Mouse (Mus musculus) heart, embryonic 16.5 days (tissue): Measurements from ENCODE around the gene Srrm3. TPM values are rescaled to one million over a fixed set of nuclear protein-coding genes. Genes with fewer than 3 reads are reported as not detected.

Source experiments
- ATAC-seq: fragments of 200-750 bp; cut with Nextera tagmentation; replicated peaks from 2 replicates; pipeline ENCODE4 v1.8.0; 2017; ENCODE audit warnings: moderate number of reproducible peaks; ENCODE audit not compliant: insufficient read depth, low FRiP score; ENCODE audit errors: extremely low read depth
- H3K27ac ChIP-seq: fragments of 300-500 bp; sonication (generic); 2 replicates; pipeline ENCODE4 v1.5.1; 2014; ENCODE audit warnings: mild to moderate bottlenecking, low read length, control low read depth, moderate library complexity
- H3K27me3 ChIP-seq: fragments of 300-500 bp; sonication (generic); 2 replicates; pipeline ENCODE4 v1.6.1; 2014; ENCODE audit warnings: low read length, mixed read lengths; ENCODE audit not compliant: control insufficient read depth, insufficient read depth
- H3K36me3 ChIP-seq: fragments of 300-500 bp; sonication (generic); 2 replicates; pipeline ENCODE4 v1.6.1; 2014; ENCODE audit not compliant: control insufficient read depth, insufficient read depth
- H3K4me1 ChIP-seq: fragments of 300-500 bp; sonication (generic); 2 replicates; pipeline ENCODE4 v1.6.1; 2014; ENCODE audit warnings: low read length, mixed read lengths; ENCODE audit not compliant: control insufficient read depth, insufficient read depth
- H3K4me2 ChIP-seq: fragments of 300-500 bp; sonication (generic); 2 replicates; pipeline ENCODE4 v1.6.1; 2014; ENCODE audit warnings: low read depth, mild to moderate bottlenecking, control low read depth, low read length
- H3K4me3 ChIP-seq: fragments of 300-500 bp; sonication (generic); 2 replicates; pipeline ENCODE4 v1.5.1; 2014; ENCODE audit warnings: mild to moderate bottlenecking, control low read depth, low read length
- H3K9ac ChIP-seq: fragments of 300-500 bp; sonication (generic); 2 replicates; pipeline ENCODE4 v1.6.1; 2014; ENCODE audit warnings: low read length, control low read depth
- H3K9me3 ChIP-seq: fragments of 300-500 bp; sonication (generic); replicated peaks from 2 replicates; pipeline ENCODE4 v1.6.1; 2016; ENCODE audit warnings: low read length; ENCODE audit not compliant: control insufficient read depth
- WGBS: fragments of 180-500 bp; shearing (Covaris S2); extraction: QIAGEN DNeasy Blood & Tissue Kit; methylation state at CpG from one replicate; pipeline ENCODE4 v1.1.7; 2014; 5-methylcytosine and 5-hydroxymethylcytosine counted together
- polyA plus RNA-seq: library from polyadenylated mRNA; unstranded; fragments of >200 nt; fragmentation: Nextera tagmentation; extraction: Ambion mirVana; gene quantifications from 2 replicates; pipeline ENCODE4 v1.2.1, GENCODE M21; 2015

Gene Srrm3
- polyA plus RNA-seq, 1 experiment from 2014 or later: 0.07 TPM

DNA sequence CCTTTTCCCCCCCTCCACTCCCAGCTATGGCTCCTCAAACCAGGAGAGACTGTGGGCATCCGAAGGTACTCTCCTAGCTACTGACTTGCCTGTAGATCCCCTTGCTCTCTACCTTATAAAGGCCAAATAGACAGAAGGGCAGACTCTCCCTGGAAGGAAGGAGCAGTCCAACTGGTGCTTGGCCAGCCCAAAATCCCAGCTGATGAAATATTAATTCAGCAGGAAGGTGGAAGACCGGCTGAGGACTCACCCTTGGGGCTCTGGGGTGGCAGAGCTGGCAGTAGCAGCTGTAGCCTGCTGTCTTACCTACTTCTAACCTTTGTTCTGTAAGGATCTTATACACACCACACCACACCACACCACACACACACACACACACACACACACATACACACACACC, 2.0 kb upstream of the Srrm3 start:
- Histone ChIP-seq H3K4me2 (no peak overlapping the region), H3K27me3 (0 out of 2 replicates have a peak, but pooled peaks cover 2% of the 10 kb centered on the region), H3K9me3 (no peaks in the 10 kb centered on the region), H3K27ac (no peak overlapping the region), H3K36me3 (no peaks in the 10 kb centered on the region), H3K9ac (no peak overlapping the region), H3K4me3 (no peak overlapping the region), H3K4me1 (peaks cover 2% of the 10 kb centered on the region; the same call in 1 of the 2 replicates)
- no peak for ATAC-seq
- 57% methylated on average over 2 of the region's 2 CpGs for WGBS

DNA sequence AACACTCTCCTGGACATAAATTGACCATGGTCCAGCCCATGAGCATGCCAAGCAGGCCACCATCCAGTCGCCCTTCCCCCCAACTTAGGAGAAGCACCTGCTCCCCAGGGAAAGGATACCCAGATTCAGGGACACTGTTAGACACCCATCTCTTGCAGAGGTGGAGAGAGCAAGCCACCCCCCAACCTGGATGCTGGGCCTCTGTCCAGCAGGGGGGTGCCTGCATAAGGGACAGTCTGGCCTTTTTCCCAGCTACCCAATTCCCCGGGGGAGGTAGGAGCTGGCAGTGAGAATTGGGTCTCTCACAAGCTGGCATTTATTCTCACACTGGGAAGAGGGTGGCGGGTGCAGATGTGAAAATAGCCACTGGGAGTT, 560 bp downstream of the Srrm3 start:
- Histone ChIP-seq H3K4me2 (no peak overlapping the region), H3K27me3 (0 out of 2 replicates have a peak, but pooled peaks cover 2% of the 10 kb centered on the region), H3K4me1 (peaks cover 2% of the 10 kb centered on the region; the same call in 1 of the 2 replicates), H3K27ac (no peak overlapping the region), H3K36me3 (no peaks in the 10 kb centered on the region), H3K4me3 (no peak overlapping the region), H3K9ac (no peak overlapping the region), H3K9me3 (no peaks in the 10 kb centered on the region)
- WGBS: 46% methylated on average over 3 of the region's 3 CpGs
- ATAC-seq: no peak

DNA sequence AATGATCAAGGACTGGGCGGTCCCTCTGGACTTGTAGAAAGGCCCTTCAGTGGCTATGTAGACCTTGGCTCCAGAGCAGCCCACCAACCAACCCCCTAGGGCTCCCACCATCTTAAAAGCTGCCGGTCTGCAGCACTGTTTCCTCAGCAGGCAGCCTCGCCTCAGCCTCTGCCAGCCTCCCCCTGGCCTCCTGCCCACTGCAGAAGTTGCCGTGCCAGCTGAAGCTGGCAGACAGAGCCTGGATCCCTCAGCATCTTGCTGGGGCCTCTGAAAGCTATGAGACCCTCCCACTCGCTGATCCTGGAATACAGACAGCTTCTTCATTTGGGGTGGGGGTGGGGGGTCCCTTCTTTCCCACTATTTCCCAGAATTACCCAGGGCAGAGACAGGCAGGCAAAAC, 6.3 kb downstream of the Srrm3 start:
- Histone ChIP-seq H3K27ac (no peak overlapping the region), H3K4me3 (no peak overlapping the region), H3K9ac (no peak overlapping the region), H3K9me3 (no peaks in the 10 kb centered on the region), H3K27me3 (no peaks in the 10 kb centered on the region; the same call in 1 of the 2 replicates), H3K4me2 (no peak overlapping the region), H3K4me1 (no peaks in the 10 kb centered on the region), H3K36me3 (no peaks in the 10 kb centered on the region)
- no peak for ATAC-seq
- 60% methylated on average over 5 of the region's 5 CpGs for WGBS

DNA sequence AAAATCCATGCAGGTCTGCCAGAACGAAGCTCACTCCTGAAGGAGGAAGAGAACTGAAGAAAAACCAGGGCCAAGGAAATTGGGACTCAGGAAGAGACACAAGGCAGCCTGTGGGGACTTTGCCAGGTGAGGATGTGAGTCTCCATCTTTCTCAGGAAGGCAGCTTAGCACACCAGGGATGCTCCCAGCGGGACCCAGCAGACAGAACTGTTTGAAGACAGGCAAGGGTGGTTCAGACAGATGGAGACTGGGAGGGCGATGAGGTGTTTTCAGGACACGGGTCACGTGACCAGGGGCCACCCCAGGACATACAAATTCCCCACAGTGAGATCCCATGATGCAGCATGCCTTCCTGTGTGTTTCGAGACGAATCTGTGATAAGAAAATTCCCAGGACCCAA, 11.8 kb downstream of the Srrm3 start:
- peaks cover 19% of the 10 kb centered on the region for H3K27me3 ChIP-seq

DNA sequence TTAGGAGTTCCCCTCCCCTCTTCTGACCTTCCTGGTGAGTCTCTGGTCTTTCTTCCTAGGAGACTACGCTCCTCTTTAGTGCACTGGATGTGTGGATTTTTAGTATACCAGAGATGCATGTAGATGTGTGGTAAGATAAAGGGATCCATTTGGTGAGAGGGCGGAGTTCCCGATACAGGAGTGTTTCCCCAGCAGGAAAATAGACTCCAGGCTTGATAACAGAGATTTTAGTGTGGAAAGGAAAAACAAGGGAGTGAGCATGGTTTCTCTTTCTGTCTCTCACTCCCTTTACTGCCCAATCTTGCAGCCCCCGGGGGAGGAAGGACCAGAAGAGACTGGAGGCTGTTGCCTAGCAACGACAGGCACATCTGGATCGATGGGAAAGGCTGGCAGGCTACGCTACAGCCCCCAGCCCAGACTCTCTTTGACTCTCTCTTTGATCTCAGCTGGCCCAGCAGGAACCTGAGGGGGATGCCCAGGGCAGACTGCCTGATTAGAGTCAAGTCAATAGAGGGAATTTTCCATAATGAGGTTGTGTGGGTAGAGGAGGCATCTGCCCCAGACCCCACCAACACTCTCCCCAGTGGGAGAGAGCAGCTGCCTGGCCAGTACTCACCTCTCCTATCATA, 15.7 kb downstream of the Srrm3 start:
- H3K36me3 ChIP-seq: no peaks in the 10 kb centered on the region
- peaks cover 19% of the 10 kb centered on the region for H3K27me3 ChIP-seq
- ATAC-seq: no peak
- H3K9ac ChIP-seq: no peak overlapping the region
- 30% methylated on average over 7 of the region's 7 CpGs for WGBS
- H3K4me1 ChIP-seq: no peaks in the 10 kb centered on the region
- no peak overlapping the region for H3K27ac ChIP-seq
- H3K9me3 ChIP-seq: no peaks in the 10 kb centered on the region
- no peak overlapping the region for H3K4me3 ChIP-seq
- no peak overlapping the region for H3K4me2 ChIP-seq

More for the DNA sequence above, 11.8 kb downstream of the Srrm3 start:
- no peak overlapping the region for H3K4me3 ChIP-seq
- WGBS: 27% methylated on average over 7 of the region's 7 CpGs
- no peaks in the 10 kb centered on the region for H3K4me1 ChIP-seq
- H3K4me2 ChIP-seq: no peak overlapping the region
- no peak overlapping the region for H3K27ac ChIP-seq
- H3K36me3 ChIP-seq: no peaks in the 10 kb centered on the region
- H3K9me3 ChIP-seq: no peaks in the 10 kb centered on the region
- ATAC-seq: no peak
- H3K9ac ChIP-seq: no peak overlapping the region

DNA sequence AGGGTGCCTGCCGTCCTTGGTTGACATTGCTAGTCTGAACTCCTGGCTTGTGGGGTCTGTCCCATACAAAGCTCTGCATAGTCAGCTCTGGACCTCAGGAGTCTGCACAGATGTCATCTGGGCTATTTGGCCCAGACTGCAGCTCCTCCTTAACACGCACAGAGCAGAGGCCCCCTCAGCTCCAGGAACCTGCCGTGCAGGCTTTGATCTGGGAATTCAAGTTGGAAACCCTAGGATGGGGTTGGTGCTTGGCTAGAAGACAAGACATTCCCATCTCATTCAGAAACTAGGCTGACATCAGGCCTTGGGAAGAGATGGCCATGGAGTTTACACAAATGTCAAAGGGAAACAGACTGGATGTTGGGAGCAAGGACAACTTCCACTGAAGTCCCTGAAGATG, 17.8 kb downstream of the Srrm3 start:
- no peaks in the 10 kb centered on the region for H3K36me3 ChIP-seq
- WGBS: 56% methylated on average over 3 of the region's 3 CpGs
- no peak overlapping the region for H3K27ac ChIP-seq
- no peak for ATAC-seq
- no peak overlapping the region for H3K4me3 ChIP-seq
- no peak overlapping the region for H3K4me2 ChIP-seq
- peaks cover 9% of the 10 kb centered on the region for H3K27me3 ChIP-seq
- no peaks in the 10 kb centered on the region for H3K9me3 ChIP-seq
- no peak overlapping the region for H3K9ac ChIP-seq
- H3K4me1 ChIP-seq: no peaks in the 10 kb centered on the region

DNA sequence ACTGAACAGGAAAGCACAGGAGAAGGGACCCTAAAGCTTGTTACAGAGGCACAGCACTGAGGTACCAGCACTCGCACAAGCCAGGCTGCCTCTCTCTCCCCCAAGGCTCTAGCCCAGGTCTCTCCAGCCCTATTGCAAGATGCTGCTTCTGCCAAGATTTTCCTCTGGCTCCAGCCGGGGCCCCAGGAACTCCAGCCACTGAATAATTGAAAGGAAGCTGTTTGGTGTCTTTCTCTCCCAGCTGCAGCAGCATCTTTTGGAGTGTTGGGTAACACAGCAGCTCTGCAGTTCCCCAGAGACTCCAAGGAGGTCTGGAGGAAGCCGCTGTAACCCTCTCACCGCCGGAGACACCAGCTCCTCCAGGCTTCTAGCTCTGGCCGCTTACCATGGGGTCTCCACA, 19.5 kb downstream of the Srrm3 start:
- 42% methylated on average over 6 of the region's 6 CpGs for WGBS

DNA sequence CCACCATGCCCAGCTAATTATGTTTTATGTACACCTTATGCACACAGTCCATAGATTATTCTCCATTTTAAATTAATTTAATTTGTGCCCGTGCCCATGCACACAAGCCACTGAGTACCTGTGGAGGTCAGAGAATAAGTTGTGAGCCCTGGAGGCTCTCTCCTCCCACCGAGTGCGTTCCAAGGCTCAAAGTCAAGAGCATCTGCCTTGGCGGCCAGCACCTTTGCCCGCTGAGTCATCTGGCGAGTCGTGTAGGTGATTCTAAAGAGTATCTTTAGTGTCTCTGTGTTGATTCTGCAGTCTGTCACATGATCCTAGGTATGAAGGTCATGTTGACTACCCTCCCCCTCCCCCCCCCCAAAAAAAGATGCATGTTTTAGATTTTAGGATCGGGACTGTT, 22.7 kb downstream of the Srrm3 start:
- Histone ChIP-seq H3K27ac (no peak overlapping the region), H3K9ac (no peak overlapping the region), H3K36me3 (no peaks in the 10 kb centered on the region), H3K9me3 (no peaks in the 10 kb centered on the region), H3K27me3 (peaks cover under 1% of the 10 kb centered on the region), H3K4me2 (no peak overlapping the region), H3K4me1 (no peaks in the 10 kb centered on the region), H3K4me3 (no peak overlapping the region)
- no peak for ATAC-seq
- WGBS: 75% methylated on average over 8 of the region's 8 CpGs

More for the DNA sequence above, 19.5 kb downstream of the Srrm3 start:
- Histone ChIP-seq H3K27me3 (peaks cover 4% of the 10 kb centered on the region; the same call in 1 of the 2 replicates), H3K4me3 (no peak overlapping the region), H3K36me3 (no peaks in the 10 kb centered on the region), H3K4me1 (no peaks in the 10 kb centered on the region), H3K4me2 (no peak overlapping the region), H3K9me3 (no peaks in the 10 kb centered on the region), H3K9ac (no peak overlapping the region), H3K27ac (no peak overlapping the region)
- no peak for ATAC-seq

DNA sequence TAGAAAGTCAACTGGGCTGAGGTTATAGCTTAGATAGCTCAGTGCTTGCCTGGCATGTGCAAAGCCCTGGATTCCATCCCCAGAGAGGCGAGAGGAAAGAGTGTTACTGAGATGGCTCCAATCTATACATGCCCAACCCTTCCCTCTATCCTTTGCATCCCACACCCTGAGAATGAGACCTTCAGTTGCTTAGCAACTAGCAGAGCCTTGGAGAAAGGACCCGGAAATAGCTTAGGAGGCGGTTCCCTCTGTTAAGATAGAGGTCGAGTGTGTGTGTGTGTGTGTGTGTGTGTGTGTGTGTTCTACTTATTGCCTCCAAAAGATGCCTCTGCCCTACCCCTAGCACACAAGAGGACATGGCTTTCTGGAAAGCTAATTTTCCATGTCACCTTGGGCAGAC, 26.0 kb downstream of the Srrm3 start:
- 24% methylated on average over 4 of the region's 4 CpGs for WGBS
- no peak overlapping the region for H3K27ac ChIP-seq
- H3K4me3 ChIP-seq: no peak overlapping the region

More for the DNA sequence above, 26.0 kb downstream of the Srrm3 start:
- Histone ChIP-seq H3K4me2 (no peak overlapping the region), H3K36me3 (no peaks in the 10 kb centered on the region), H3K9ac (no peak overlapping the region), H3K9me3 (no peaks in the 10 kb centered on the region), H3K27me3 (peaks cover 21% of the 10 kb centered on the region), H3K4me1 (peaks cover 11% of the 10 kb centered on the region)
- ATAC-seq: no peak
